Mouse (Mus musculus) cerebellum, adult 9-10 months (tissue): ENCODE measurements around the gene Unc93b1.
A peak's percentile ranks its signal among the peaks of the same experiment; 100 is the strongest.

Source experiments
- DNase-seq: peaks from one replicate; pipeline ENCODE4 v3.0.0; 2022

Unc93b1 gene

DNA sequence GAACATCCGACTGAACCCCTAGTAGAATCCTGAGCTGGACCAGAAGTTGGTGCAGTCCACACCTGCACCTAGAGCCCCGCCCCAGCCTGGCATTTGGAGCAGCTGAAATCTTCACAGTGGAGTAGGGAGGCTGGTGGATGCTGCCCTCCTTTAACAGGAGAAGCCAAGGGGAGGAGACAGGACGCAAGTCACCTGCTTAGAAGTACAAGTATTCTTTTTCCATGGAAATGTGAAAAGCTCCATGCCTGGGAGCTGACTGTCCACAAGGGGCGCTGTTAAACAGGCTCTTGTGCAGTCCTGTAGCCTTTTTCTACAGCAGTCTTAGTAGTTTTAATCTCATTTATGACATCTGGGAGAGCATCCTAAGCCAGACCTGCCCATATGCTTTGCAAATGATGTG is 53.8 kb downstream of the Unc93b1 start:
- no peak for DNase-seq

DNA sequence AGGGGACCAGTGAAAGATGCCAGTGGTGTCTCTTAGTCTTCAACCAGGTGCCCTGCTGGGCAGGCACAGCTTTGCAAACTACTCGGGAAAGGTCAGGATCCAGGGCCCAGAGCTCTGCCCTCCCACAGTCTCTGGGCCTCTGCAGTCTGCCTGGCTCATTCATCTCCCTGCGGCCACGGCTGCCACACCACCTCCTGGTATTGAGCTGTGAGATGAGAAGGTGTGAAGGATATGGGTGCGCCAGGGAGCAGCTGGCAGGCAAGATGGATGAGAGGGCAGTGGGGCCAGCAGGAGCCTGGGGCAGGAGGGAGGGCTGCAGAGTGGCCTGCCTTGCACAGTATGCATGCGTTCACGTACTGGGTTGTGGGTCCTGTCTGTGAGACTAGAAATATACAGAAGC is 55.8 kb downstream of the Unc93b1 start:
- DNase-seq, result no peak

DNA sequence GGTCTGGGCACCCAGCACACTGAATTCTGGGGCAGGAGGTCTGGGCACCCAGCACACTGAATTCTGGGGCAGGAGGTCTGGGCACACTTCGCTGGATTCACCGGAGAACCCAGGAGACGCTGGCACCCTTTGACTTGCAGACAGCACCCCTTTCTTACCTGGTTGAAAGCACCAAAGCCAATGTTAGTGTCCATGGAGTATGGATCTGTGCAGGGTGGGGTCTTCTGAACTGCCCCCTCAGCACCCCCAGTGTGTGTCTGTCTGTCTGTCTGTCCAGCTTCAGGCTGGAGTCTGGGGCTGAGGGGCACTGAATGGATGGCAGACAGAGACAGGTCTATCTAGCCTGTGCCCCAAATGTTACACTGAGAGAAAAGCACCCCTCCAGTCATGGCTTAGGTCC is 56.6 kb downstream of the Unc93b1 start:
- DNase-seq, result no peak

DNA sequence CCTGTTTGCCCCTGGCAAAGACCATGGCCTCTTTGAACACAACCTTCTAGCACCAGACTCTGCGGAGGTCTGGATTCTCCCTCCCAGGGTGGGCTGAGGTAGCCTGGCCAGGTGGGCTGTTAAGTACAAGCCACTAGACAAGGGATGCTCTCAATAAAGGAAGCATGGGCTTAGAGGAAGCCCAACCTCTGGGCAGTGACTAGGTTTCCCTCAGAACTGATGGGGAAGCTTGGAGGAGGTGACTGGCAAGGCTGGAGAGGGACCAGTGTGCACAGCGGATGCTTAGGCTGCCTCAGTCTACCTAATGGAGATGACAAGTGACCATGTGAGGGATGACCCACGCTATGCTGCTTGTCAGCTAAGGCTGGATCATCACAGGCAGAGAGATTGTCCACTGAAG is 57.0 kb downstream of the Unc93b1 start:
- no peak for DNase-seq

DNA sequence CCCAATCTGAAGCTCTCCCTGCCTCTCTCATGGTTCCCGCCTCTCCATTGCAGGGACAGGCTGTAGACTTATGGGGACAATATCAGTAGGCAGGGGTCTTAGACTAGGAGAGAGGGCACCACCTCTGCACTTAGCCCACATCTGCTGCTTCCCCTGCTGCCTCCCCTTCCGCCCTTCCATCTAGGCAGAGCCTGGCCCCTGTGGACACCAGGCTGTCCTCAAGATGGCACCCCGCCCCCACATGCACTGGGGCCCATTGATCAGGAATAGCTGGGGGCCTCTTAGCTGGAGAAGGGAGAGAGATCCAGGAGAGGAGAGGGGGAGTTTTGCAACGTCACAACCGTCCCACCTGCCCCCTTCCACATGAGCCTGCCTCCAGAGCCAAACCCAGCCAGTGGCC is 57.4 kb downstream of the Unc93b1 start, which contains the start of gene Tbx10:
Gene Tbx10 (plus strand): TSS at position 337 of the 400 bp plus-strand sequence.
- no peak for DNase-seq

DNA sequence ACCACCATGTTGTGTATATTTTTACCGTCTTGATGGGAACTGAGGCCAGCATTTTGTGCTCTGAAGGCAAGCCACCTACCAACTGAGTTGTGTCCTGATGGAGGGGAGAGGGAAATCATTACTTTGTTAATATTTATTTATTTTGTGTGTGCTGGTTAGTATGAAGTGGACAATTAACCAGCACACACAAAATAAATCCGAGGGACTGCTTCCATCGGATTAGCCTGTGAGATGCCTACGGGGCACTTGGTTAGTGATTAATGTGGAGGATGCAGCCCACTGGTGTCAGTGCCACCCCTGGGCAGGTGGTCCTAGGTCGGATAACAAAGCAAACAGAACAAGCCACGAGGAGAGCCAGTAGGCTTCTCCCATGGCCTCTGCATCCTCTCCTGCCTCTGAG is 59.9 kb downstream of the Unc93b1 start:
- no peak for DNase-seq

DNA sequence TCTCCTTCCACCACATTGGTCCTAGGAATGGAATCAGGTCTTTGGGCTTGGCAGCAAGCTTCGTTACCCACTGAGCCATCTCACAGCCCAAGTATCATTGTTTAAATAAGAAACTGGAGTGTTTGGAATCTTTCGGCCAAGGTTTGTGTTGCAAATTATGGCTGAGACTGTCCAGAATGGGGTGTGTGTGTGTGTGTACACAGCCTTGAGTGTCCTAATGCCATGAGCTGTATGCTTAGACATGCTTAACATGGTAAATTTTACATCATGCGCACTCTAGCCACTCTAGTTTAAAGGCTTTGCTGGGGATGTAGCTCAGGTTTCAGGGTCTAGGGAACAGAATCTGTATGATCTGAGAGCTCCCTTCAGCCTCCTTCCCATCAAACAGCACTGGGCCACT is 60.5 kb downstream of the Unc93b1 start:
- no peak for DNase-seq

DNA sequence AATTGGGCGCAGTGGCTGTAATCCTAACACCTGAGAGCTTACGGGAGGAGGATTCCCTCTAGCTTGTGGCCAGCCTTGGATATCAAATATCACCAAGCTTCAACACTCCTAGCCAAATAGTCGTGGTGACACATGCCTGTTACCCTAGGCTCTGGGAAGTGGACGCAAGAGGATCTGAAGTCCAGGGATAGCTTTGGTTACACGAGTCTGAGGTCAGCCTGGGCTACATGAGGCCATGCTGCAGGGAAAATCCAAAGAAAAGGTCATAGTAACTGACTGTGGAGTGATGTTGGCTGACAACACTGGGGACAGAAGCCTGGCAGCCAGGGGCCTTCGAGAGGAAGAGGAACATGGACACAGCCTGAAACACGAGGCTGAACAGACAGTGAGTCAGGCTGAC is 61.1 kb downstream of the Unc93b1 start:
- DNase-seq, result no peak

DNA sequence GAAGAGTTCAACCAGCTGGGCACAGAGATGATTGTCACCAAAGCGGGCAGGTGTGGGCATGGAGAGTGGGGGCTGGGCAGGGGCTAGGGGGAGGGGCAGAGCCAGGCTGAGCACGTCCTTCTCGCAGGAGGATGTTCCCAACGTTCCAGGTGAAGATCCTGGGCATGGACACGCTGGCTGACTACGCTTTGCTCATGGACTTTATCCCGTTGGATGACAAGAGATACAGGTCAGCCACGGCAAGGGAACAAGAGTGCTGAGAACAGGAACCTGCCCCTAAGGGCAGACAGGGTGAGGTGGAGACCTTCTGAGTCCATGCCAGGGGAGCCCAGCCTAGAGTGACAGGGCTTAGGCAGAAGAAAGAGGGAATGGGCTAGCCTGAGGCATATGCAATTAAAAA is 61.8 kb downstream of the Unc93b1 start:
- no peak for DNase-seq

DNA sequence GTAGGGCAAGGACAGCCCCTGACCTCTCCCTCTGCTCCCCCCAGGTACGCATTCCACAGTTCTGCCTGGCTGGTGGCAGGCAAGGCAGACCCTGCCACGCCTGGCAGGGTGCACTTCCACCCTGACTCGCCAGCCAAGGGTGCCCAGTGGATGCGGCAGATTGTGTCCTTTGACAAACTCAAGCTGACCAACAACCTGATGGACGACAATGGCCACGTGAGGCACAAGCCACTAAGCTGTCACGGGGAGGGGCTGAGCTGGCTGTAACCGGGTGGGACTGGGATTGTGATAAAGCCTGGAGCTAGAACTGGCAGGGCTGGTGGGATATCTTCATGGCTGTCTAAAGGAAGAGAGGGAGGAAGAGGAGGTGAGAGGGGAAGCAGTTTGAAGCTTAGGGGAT is 62.2 kb downstream of the Unc93b1 start:
- no peak for DNase-seq

DNA sequence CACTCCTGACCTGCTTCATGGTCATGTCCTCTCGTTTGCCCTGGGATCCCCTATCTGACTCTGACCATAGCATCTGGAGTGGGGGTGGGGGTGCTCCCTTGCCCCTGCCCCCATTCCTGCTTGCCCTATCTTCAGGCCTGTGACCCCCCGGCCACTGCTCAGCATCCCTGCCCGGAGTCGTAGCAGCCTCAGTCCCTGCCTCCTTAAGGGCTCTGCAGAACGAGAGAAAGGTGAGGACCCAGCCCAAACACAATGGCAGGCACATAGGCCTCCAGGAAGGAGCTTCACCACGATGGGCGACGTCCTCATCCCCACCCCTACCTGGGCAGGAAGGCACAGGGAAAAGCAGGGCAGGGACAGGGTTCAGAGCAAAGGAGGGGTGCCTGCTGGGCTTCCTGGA is 63.3 kb downstream of the Unc93b1 start:
- peak; percentile 35 for DNase-seq
